Mouse (Mus musculus) CH12.LX (cell line): ENCODE results near the gene Atrnl1.

ENCODE experiments used
- CHD2 ChIP-seq: IDR thresholded peaks from 2 replicates; pipeline ENCODE4 v1.6.1; 2011; ENCODE audit warnings: low read length, improper control_type of control experiment
- KAT2A ChIP-seq: IDR thresholded peaks from 2 replicates; pipeline ENCODE4 v1.6.1; 2012; ENCODE audit warnings: low read length, improper control_type of control experiment, inconsistent platforms; ENCODE audit not compliant: insufficient replicate concordance
- MXI1 ChIP-seq: IDR thresholded peaks from 2 replicates; pipeline ENCODE4 v1.6.1; 2011; ENCODE audit warnings: mild to moderate bottlenecking, low read depth, low read length, improper control_type of control experiment
- MYC ChIP-seq: IDR thresholded peaks from 2 replicates; pipeline ENCODE4 v1.6.1; 2011; ENCODE audit warnings: low read depth, mild to moderate bottlenecking, improper control_type of control experiment, low read length
- TBP ChIP-seq: conservative IDR thresholded peaks from 2 replicates; pipeline ENCODE4 v1.6.1; 2011; ENCODE audit warnings: low read depth, low read length, improper control_type of control experiment
- TCF12 ChIP-seq: IDR thresholded peaks from 2 replicates; pipeline ENCODE4 v1.6.1; 2014; ENCODE audit warnings: low read depth, mild to moderate bottlenecking, inconsistent platforms, low read length, improper control_type of control experiment

DNA sequence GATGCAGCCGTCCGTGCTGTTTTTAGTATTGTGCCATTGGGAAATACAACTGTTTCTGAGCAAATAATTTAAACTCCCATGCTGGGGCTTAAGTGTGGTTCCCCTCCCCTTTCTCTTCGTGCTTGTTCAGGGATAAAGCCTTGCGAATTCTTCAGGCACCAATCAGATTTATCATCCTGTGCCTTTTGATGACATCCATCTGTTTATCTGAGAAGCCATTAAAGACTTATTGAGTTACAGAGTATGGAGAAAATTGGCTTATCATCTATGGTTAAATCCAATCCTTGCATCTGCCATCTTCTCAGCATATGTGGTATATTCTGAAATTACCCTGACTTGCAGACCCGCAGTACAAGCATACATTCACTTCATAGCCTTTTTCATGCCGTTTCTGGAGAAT, 452.7 kb downstream of the Atrnl1 start:
- TF ChIP-seq TBP (no peak), CHD2 (no peak), MYC (no peak), MXI1 (no peak), TCF12 (no peak), KAT2A (no peak)
